Mouse (Mus musculus): ENCODE results near the gene Six3. TPM values are rescaled to one million over a fixed set of nuclear protein-coding genes. Genes with fewer than 3 reads are reported as not detected.

The Six3 gene
- polyA plus RNA-seq (2012; rRNA removed; ENCODE audit: low replicate concordance): not detected in 2 replicates

GRCm38 (mm10) chr17:85613266-85613860, at the start of gene Six3:
TSS of gene Six3 (plus strand) at chr17:85613608.

Other genes with a start within 250 kb of the Six3 start
- gene Six2, start 74.7 kb downstream of the Six3 start, polyA plus RNA-seq (2012; rRNA removed; ENCODE audit: low replicate concordance): 0.07 TPM in 1 of 2 replicates, not detected in the other